Mouse (Mus musculus): Measurements from ENCODE around the gene Luc7l3.

The Luc7l3 gene

DNA sequence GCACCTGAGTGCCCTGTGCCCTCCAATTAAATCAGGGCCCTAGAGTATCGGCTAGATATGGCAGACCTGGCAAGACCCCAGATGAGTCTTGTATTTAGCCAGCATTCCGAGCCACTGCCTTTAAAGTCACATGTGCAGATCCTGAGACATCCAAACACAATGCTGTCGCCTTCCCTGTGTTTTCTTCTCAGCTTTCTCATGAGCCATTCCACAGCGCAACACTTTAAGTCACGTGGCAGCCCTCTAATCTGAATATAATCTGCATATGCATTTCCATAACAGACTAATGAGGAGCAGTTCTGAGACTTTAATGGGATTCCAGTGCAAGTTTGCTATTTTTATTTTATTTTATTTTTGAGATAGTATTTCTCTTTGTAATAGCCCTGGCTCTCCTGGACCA is 66.1 kb downstream of the Luc7l3 start:
- DNase-seq = no peak

DNA sequence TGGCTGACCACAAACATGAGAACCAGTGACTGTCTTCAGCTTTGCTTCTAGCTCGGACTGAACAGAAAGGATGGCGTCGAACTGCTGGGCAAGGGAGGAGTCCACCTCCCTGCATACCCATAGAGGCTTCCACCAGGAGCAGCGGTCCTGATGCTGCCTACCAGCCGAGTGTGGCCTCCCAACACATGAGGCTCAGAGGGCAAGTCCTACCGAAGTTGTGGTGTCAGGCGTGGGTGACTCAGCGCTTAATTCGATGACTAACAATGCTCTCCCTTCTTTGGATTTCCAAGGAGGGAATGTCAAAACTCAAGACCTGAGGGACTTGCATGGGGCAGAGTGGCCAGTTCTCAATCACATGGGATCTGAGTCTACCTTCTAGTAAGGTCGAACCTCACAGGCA is 68.1 kb downstream of the Luc7l3 start:
- no peak for DNase-seq

DNA sequence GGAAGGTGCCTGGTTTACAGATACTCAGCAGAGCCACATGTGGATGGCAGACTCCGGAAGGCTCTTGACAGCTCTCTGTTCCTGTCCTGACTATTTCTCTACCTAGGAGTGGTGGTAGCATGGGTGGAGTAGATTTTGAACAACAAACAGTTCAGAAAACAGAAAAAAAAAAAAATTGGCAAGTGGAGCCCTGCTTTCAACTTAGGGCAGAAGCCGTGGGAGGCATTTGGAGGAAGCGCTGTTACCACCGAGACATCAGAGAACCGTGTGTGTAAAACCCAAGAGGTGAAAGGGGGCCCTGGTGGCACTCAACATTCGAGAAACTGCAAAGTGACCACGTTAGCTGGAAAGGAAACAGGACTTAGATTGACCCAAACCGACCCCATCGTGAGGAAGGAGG is 68.6 kb downstream of the Luc7l3 start:
- DNase-seq = no peak

DNA sequence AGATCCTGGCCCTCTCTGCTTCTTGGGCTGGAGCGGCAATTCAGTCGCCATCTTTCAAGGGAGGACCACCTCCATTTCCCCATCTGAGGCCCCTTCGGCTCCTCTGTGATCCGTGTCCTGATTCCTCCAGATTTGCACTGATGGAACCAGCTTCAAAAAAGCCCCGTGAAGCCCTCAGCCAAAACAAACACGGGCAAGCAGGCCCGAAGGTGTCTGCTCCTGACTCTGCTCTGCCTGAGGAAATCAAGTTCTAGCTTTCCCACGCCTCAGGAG is 75.1 kb downstream of the Luc7l3 start:
- no peak for DNase-seq

DNA sequence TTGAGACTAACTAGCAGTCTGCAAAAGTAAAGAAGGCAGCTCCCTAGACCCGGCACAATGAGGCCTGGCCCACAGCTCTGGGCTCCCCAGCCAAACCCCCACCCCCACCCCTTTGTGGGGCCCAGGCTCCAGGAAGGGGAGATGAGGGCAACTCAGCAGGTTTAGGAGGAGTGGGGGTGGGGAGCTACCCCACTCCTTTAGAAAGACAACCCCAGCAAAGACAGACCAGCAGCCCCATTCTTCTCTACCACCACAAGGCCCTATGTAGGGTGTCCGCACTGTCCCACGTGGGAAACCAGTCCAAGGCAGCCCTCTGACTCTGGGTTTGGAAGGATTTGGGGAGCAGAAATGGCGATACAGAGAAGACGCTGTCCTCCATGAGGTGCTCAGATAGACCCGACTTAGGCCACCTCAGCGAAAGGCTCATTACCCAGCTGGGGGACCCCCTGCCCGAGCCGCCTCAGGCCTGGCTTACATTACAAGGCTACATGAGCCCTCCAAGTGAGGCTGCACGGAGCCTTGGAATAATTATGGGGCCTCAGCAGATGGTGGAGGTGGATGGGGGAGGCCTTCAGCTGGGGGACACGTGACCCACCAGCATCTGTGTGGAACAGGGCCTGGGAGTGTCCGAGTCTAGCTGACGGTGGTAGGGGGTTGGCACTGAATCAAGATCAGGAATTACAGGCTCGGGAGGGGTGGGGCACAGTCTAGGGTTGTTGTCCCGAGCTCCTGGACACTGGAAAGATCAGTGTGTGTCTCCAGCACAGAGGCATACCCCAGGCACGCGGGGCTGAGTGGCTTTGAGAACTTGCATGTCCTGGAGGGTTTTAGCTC is 75.6 kb downstream of the Luc7l3 start, which contains the start of gene Wfikkn2:
TSS of gene Wfikkn2 (minus strand) at position 51 of the 834 bp plus-strand sequence.
- peak; percentile 65 to 74 for DNase-seq

DNA sequence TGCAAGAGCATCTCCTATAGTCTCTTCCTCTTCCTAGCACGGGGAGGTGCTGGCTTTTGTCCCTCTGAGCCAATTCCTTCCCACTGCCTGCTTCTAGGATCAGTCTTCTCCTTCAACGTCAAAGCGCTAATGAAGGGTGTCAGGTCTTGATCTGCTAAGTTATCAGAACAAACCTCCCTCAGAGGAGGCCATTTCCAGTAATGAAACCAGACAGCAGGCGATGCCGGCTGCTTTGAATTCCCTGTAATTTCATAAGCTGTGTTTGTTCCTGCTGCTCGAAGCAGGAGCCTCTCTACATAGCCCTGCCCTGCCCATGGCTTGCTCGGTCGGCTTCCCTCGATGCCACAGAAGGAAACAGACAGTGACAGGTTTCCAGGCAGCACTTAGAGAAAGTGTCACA is 77.4 kb downstream of the Luc7l3 start:
- DNase-seq = no peak

DNA sequence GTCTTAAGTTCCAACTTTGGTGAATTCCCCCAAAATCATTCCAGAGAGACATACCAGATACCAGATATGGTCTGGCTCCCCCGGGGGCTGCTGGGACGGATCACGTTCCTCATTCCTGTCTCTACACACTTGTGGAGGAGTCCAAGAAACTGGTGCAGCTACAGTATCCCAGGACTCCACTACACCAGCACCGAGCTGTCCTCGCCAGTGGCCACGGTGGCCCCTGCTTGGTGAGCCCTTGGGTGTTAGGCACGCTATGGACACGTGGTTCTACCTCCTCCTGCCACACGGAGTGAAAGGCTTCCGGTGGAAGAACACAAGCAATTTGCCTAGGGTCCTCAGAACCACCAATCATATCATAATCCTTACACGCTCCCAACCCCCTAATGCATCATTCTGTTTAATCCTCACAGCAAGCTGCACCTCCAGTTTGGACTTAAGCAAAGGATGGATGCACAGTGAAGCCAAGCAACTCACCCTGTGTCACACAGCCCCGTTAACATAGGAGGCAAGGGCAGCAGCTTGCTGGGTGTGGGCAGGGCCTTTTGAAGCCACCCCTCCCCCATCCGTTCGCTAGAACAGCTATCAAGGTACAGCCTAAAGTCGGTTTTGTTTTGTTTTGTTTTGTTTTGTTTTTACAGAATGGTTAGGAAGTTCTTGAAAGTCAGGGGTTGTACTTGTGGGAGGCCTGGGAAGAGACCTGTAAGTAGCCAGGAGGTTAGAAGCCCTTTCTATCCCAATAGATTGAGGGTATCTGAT is 78.2 kb downstream of the Luc7l3 start:
- DNase-seq = no peak

DNA sequence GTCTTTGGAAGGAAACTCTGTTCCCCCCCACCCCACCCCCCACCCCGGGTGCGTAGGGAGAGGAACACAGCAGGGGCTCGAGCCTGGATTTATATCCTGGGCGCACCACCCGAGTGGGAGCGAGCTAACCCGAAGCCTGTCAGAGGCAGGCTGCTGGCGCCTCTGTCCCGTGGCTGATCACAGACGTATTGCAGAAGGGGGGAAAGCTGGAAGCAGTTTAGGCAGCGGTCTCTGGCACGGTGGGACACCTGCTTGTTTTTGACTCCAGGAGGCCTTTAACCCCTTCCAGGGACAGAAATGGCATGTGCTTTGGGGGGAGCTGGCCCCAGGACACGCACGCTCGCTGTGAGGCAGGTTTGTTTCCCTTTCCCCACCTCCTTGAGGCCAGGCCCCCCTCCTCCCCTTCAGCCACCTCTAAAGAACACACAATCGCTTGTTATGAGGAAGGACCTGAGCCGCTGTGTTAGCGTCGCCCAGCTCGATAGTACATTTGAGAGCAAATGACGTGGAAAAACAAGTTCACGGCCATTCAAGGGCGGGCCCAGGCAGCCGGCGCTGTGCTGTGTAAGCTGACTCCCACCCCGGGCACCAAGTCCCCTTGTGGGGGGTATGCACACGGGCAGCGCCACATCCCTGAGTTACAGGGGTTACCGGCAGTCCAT is 78.9 kb downstream of the Luc7l3 start:
- DNase-seq = no peak

DNA sequence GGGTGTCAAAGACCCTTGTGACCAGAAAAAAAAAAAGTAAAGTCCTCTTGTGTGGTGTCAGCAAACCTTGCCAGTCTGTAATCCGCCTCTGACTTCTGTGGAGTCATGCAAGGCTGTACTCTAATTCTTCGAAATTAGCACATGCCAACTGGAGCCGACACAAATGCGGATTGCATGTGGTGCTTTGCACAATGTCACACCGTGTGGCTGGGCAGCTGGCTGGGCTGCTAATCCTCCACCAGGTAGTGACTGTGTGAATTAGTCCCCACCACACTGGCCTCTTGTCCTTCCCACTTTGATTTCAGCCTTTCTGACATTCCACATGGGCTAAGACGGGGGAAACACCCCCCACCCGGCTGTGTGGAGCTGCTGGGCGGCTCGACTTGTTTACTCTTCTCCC is 82.1 kb downstream of the Luc7l3 start:
- DNase-seq = peak in 1 of 2 experiments; percentile 58

DNA sequence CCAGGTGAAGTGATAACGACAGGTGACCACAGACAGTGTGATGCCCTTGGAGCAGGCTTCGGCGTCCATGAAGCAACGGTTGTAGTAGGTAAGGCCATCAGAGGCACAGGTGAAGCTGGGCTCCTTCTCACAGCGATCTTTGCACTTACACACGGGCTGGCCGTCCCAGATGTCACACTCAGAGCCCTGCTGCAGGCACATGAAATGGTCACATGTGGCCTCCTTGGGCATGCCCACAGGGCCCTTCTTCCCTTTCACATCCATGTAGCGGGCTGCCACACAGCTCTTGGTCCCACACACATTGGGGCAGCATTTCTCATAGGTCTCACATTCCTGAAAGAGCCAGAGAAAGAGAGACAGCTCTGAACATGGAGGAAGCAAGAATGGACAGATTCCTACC is 83.0 kb downstream of the Luc7l3 start:
- no peak for DNase-seq
